Mouse (Mus musculus): ENCODE measurements at regions not wholly inside any gene's neighbourhood (a gene's known extent, or its start where the extent isn't known, plus 50 kb on each side); places are given as distances from the start of the nearest gene placed in this dataset.

DNA sequence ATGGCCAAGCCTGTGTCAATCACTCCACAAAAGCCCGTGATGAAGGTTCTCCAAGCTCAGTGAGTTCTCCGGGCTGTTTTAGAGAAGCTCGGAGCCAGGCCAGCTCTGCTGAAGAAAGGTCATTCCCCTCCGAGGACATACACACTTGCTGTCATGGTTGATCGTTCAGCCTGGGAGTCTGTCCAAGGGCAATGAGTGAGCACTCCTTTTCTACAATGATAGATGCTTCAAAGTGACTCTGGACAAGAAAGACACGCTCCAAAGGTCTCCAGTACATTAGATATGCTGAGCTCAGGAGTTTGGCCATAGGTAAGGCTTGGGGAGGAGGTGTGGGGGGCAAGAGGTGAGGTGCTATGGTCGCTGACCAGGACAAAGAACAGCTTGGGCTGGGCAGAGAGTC lies 66.5 kb upstream of the 1700016C15Rik start:
- 67% methylated on average over 7 of the region's 7 CpGs for WGBS
- no peaks in the 10 kb centered on the region for H3K36me3 ChIP-seq (ENCODE audit: control insufficient read depth, insufficient read depth, low read length)
- TF ChIP-seq POLR2A (IDR thresholded peaks at IDR 0.05; ENCODE audit: low read depth, low read length), result no peak
- no peak for TF ChIP-seq CTCF (IDR thresholded peaks at IDR 0.05; ENCODE audit: extremely low read depth, insufficient read length, insufficient replicate concordance, low read depth, low read length)
- H3K27me3 ChIP-seq (ENCODE audit: control insufficient read depth, insufficient read depth, low read length), result no peaks in the 10 kb centered on the region
- no peak overlapping the region for H3K4me3 ChIP-seq (ENCODE audit: low read depth, low read length)
- H3K4me1 ChIP-seq (ENCODE audit: control insufficient read depth, insufficient read depth, insufficient read length, low read length), result no peaks in the 10 kb centered on the region
- H3K27ac ChIP-seq (ENCODE audit: insufficient read depth, low read depth, low read length), result no peak overlapping the region

GRCm38 (mm10) chr1:177667041-177667791 lies 62.4 kb upstream of the 1700016C15Rik start:
- 75% methylated on average over 8 of the region's 8 CpGs for WGBS
- no peak overlapping the region for H3K27ac ChIP-seq (ENCODE audit: insufficient read depth, low read depth, low read length)
- H3K36me3 ChIP-seq (ENCODE audit: control insufficient read depth, insufficient read depth, low read length), result no peaks in the 10 kb centered on the region
- no peak overlapping the region for H3K4me3 ChIP-seq (ENCODE audit: low read depth, low read length)
- TF ChIP-seq POLR2A (IDR thresholded peaks at IDR 0.05; ENCODE audit: low read depth, low read length), result no peak
- TF ChIP-seq CTCF (IDR thresholded peaks at IDR 0.05; ENCODE audit: extremely low read depth, insufficient read length, insufficient replicate concordance, low read depth, low read length), result no peak
- H3K27me3 ChIP-seq (ENCODE audit: control insufficient read depth, insufficient read depth, low read length), result no peaks in the 10 kb centered on the region
- H3K4me1 ChIP-seq (ENCODE audit: control insufficient read depth, insufficient read depth, insufficient read length, low read length), result no peaks in the 10 kb centered on the region

- Histone ChIP-seq H3K27me3 (ENCODE audit: control insufficient read depth, insufficient read depth, low read length) (no peaks in the 10 kb centered on the region), H3K27ac (ENCODE audit: insufficient read depth, low read depth, low read length) (no peak overlapping the region), H3K4me1 (ENCODE audit: control insufficient read depth, insufficient read depth, insufficient read length, low read length) (no peaks in the 10 kb centered on the region), H3K4me3 (ENCODE audit: low read depth, low read length) (no peak overlapping the region), H3K36me3 (ENCODE audit: control insufficient read depth, insufficient read depth, low read length) (no peaks in the 10 kb centered on the region)
- WGBS, result 92% methylated on average over 1 of the region's 1 CpGs
- TF ChIP-seq POLR2A (IDR thresholded peaks at IDR 0.05; ENCODE audit: low read depth, low read length) (no peak), CTCF (IDR thresholded peaks at IDR 0.05; ENCODE audit: extremely low read depth, insufficient read length, insufficient replicate concordance, low read depth, low read length) (no peak)
Observed at GRCm38 (mm10) chr1:177670576-177670975, 59.0 kb upstream of the 1700016C15Rik start.

- TF ChIP-seq CTCF (IDR thresholded peaks at IDR 0.05; ENCODE audit: extremely low read depth, insufficient read length, insufficient replicate concordance, low read depth, low read length), result no peak
- TF ChIP-seq POLR2A (IDR thresholded peaks at IDR 0.05; ENCODE audit: low read depth, low read length), result no peak
- 84% methylated on average over 5 of the region's 5 CpGs for WGBS
- Histone ChIP-seq H3K27me3 (ENCODE audit: control insufficient read depth, insufficient read depth, low read length) (no peaks in the 10 kb centered on the region), H3K27ac (ENCODE audit: insufficient read depth, low read depth, low read length) (no peak overlapping the region), H3K36me3 (ENCODE audit: control insufficient read depth, insufficient read depth, low read length) (no peaks in the 10 kb centered on the region), H3K4me1 (ENCODE audit: control insufficient read depth, insufficient read depth, insufficient read length, low read length) (no peaks in the 10 kb centered on the region), H3K4me3 (ENCODE audit: low read depth, low read length) (no peak overlapping the region)
Observed at GRCm38 (mm10) chr1:177676657-177677056, 53.0 kb upstream of the 1700016C15Rik start.

GRCm38 (mm10) chr1:177678832-177679231 lies 50.8 kb upstream of the 1700016C15Rik start:
- H3K27me3 ChIP-seq (ENCODE audit: control insufficient read depth, insufficient read depth, low read length), result no peaks in the 10 kb centered on the region
- TF ChIP-seq POLR2A (IDR thresholded peaks at IDR 0.05; ENCODE audit: low read depth, low read length) (no peak), CTCF (IDR thresholded peaks at IDR 0.05; ENCODE audit: extremely low read depth, insufficient read length, insufficient replicate concordance, low read depth, low read length) (no peak)
- no peak overlapping the region for H3K4me3 ChIP-seq (ENCODE audit: low read depth, low read length)
- H3K4me1 ChIP-seq (ENCODE audit: control insufficient read depth, insufficient read depth, insufficient read length, low read length), result no peaks in the 10 kb centered on the region
- 77% methylated on average over 4 of the region's 4 CpGs for WGBS
- H3K27ac ChIP-seq (ENCODE audit: insufficient read depth, low read depth, low read length), result no peak overlapping the region
- no peaks in the 10 kb centered on the region for H3K36me3 ChIP-seq (ENCODE audit: control insufficient read depth, insufficient read depth, low read length)
